Mouse (Mus musculus): ENCODE results near the gene Ncf1. TPM values are rescaled to one million over a fixed set of nuclear protein-coding genes. Genes with fewer than 3 reads are reported as not detected.

Ncf1 gene
- polyA plus RNA-seq, 1 experiment from 2014 or later, result 2.2 TPM

Other genes with a start within 250 kb of the Ncf1 start
- 21.9 and 23.1 TPM in 2 replicates for gene Castor2, start 129.9 kb downstream of the Ncf1 start, polyA plus RNA-seq (2014; fragmentation: Nextera tagmentation; extraction: Ambion mirVana)
- gene Rcc1l, start 52.9 kb downstream of the Ncf1 start, polyA plus RNA-seq (2014; fragmentation: Nextera tagmentation; extraction: Ambion mirVana), result 20.1 and 20.4 TPM in 2 replicates
- 5.7 and 7.7 TPM in 2 replicates for gene Gtf2ird2, start 45.6 kb downstream of the Ncf1 start, polyA plus RNA-seq (2014; fragmentation: Nextera tagmentation; extraction: Ambion mirVana)
- 111 and 122 TPM in 2 replicates for gene Gtf2i, start 85.1 kb upstream of the Ncf1 start, polyA plus RNA-seq (2014; fragmentation: Nextera tagmentation; extraction: Ambion mirVana)
- 50.9 and 60.7 TPM in 2 replicates for gene Gtf2ird1, start 227.1 kb upstream of the Ncf1 start, polyA plus RNA-seq (2014; fragmentation: Nextera tagmentation; extraction: Ambion mirVana)

All from forebrain, embryonic 14.5 days (tissue).